9 mouse cellular contexts compared by ENCODE assay signal in genomic region chr15:99497527-99498242, GRCm38 (mm10). TPM values are rescaled to one million over a fixed set of nuclear protein-coding genes. Genes with fewer than 3 reads are reported as not detected.
DNase-seq lines count a peak whose midpoint lies in the region; ATAC-seq and TF ChIP-seq lines count a peak whose summit lies in the region.
"Had no signal": no experiment of that assay in that cellular context is flagged by ENCODE, and none has a peak within 500 bp of the region (broad histone marks: within the 10 kb centered on the region; RNA-seq: fewer than 3 reads in every experiment).

No protein-coding gene starts in this region.

- TF ChIP-seq CTCF in liver, postnatal 0 days (IDR thresholded peaks at IDR 0.05; ENCODE audit: low read depth) = no peak

- no peak for TF ChIP-seq EP300 in liver, postnatal 0 days (IDR thresholded peaks at IDR 0.05; ENCODE audit: low read depth)

- H3K4me1 ChIP-seq in kidney, embryonic 14.5 days (ENCODE audit: control insufficient read depth, insufficient read depth, low read length) = peaks cover 44% of the 10 kb centered on the region
- H3K4me1 ChIP-seq in liver, postnatal 0 days (ENCODE audit: insufficient read depth) = peaks cover 18% of the 10 kb centered on the region

- H3K27ac ChIP-seq in kidney, embryonic 14.5 days (ENCODE audit: low read depth, low read length) = peak overlapping the region; percentile 31; the same call in 1 of the 2 replicates
- H3K27ac ChIP-seq in liver, postnatal 0 days (ENCODE audit: low read depth) = peak overlapping the region; percentile 71

- no peaks in the 10 kb centered on the region for H3K36me3 ChIP-seq in kidney, embryonic 14.5 days (ENCODE audit: control insufficient read depth, insufficient read depth, low read length)
- no peaks in the 10 kb centered on the region for H3K36me3 ChIP-seq in liver, postnatal 0 days (replicated peaks; ENCODE audit: insufficient read depth, low read length)

- H3K4me2 ChIP-seq in kidney, embryonic 14.5 days (replicated peaks; ENCODE audit: low read depth, low read length) = no peak overlapping the region
- H3K4me2 ChIP-seq in liver, postnatal 0 days (ENCODE audit: low read depth, low read length) = 0 out of 2 replicates have a peak overlapping the region, but pooled peaks have one; percentile 6

- ATAC-seq in kidney, embryonic 14.5 days (ENCODE audit: low FRiP score, low TSS enrichment) = no peak
- ATAC-seq in liver, postnatal 0 days = peak; percentile 22; the same call in 1 of the 2 replicates

- H3K4me3 ChIP-seq in kidney, embryonic 14.5 days (ENCODE audit: low read length) = no peak overlapping the region
- no peak overlapping the region for H3K4me3 ChIP-seq in liver, postnatal 0 days (ENCODE audit: low read depth, low read length)

- DNase-seq in ovary, postnatal 14 days (ENCODE audit: low spot score) = peak; percentile 53
- no peak for DNase-seq in ovary, adult 18-20 months (ENCODE audit: low spot score)
- peak; percentile 85 for DNase-seq in cerebellum, adult 11-12 months
- DNase-seq in gastrocnemius, postnatal 10 days = peak; percentile 29
- no peak for DNase-seq in liver, postnatal 0 days
- DNase-seq in right cerebral cortex, postnatal 4 days = peak; percentile 33
- no peak for DNase-seq in spleen, postnatal 4 days (ENCODE audit: low spot score in 2 of 2)

- 36% methylated on average over 12 of the region's 12 CpGs for WGBS in kidney, embryonic 14.5 days
- WGBS in liver, postnatal 0 days (ENCODE audit: insufficient replicate concordance) = 38% methylated on average over 12 of the region's 12 CpGs

- no peaks in the 10 kb centered on the region for H3K27me3 ChIP-seq in kidney, embryonic 14.5 days (ENCODE audit: control insufficient read depth, insufficient read depth, low read length)
- no peaks in the 10 kb centered on the region for H3K27me3 ChIP-seq in liver, postnatal 0 days (ENCODE audit: insufficient read depth, low read length)

- no peaks in the 10 kb centered on the region for H3K9me3 ChIP-seq in kidney, embryonic 14.5 days (ENCODE audit: control insufficient read depth, low read length)
- no peaks in the 10 kb centered on the region for H3K9me3 ChIP-seq in liver, postnatal 0 days (ENCODE audit: low read length)

- no peak overlapping the region for H3K9ac ChIP-seq in kidney, embryonic 14.5 days (ENCODE audit: low read depth, low read length)
- no peak overlapping the region for H3K9ac ChIP-seq in liver, postnatal 0 days (replicated peaks)

RNA-seq across cellular contexts. Expression of gene Bcdin3d, which starts 23.2 kb away (rescaled TPM):
- 1 to 10 TPM; 5.3 TPM for total RNA-seq in gastrocnemius, postnatal 10 days (2021)
- polyA plus RNA-seq in kidney, embryonic 14.5 days (2014; fragmentation: Nextera tagmentation; extraction: Ambion mirVana) = 13.2 and 16.9 TPM in 2 replicates
- polyA plus RNA-seq in liver, postnatal 0 days (2015; fragmentation: Nextera tagmentation; extraction: Ambion mirVana) = 4.7 and 4.9 TPM in 2 replicates

RNA-seq across cellular contexts. Expression of gene Faim2, which starts 30.3 kb away (rescaled TPM):
- under 1 TPM; 0.43 to 0.59 TPM for total RNA-seq in gastrocnemius, postnatal 10 days (2021)
- polyA plus RNA-seq in kidney, embryonic 14.5 days (2014; fragmentation: Nextera tagmentation; extraction: Ambion mirVana) = not detected in 2 replicates
- polyA plus RNA-seq in liver, postnatal 0 days (2015; fragmentation: Nextera tagmentation; extraction: Ambion mirVana) = not detected in 2 replicates
- polyA plus RNA-seq: limb, embryonic 11.5 days had no signal

RNA-seq across cellular contexts. Expression of gene Nckap5l, which starts 40.1 kb away (rescaled TPM):
- 10 to 100 TPM; 12.3 to 21.0 TPM for total RNA-seq in gastrocnemius, postnatal 10 days (2021)
- polyA plus RNA-seq in kidney, embryonic 14.5 days (2014; fragmentation: Nextera tagmentation; extraction: Ambion mirVana) = 9.3 and 11.8 TPM in 2 replicates
- polyA plus RNA-seq in liver, postnatal 0 days (2015; fragmentation: Nextera tagmentation; extraction: Ambion mirVana) = 0.49 and 0.53 TPM in 2 replicates

Comparison
In these comparisons a context has a peak if more than half of its experiments do, and no peak if none do; other contexts are left out.
1. DNase-seq: peak in ovary, postnatal 14 days (single experiment), cerebellum, adult 11-12 months (single experiment), gastrocnemius, postnatal 10 days (single experiment) and right cerebral cortex, postnatal 4 days (single experiment); none in ovary, adult 18-20 months (single experiment), liver, postnatal 0 days (single experiment) and spleen, postnatal 4 days (0 of 2).